Mouse (Mus musculus) stomach, postnatal 0 days (tissue): ENCODE results near the gene 1700061G19Rik. TPM values are rescaled to one million over a fixed set of nuclear protein-coding genes. Genes with fewer than 3 reads are reported as not detected.

Experiments
- ATAC-seq: fragments of 200-750 bp; cut with Nextera tagmentation; 2 replicates; pipeline ENCODE4 v1.8.0; 2017; ENCODE audit not compliant: low FRiP score, low TSS enrichment
- DNase-seq: peaks from one replicate; pipeline ENCODE4 v3.0.0-alpha.2; 2016; ENCODE audit warnings: low spot score
- H3K27ac ChIP-seq: fragments of 300-500 bp; sonication (generic); replicated peaks from 2 replicates; pipeline ENCODE4 v1.5.1; 2014; ENCODE audit warnings: mild to moderate bottlenecking, control low read depth
- H3K27me3 ChIP-seq: fragments of 300-500 bp; sonication (generic); 2 replicates; pipeline ENCODE4 v1.6.1; 2014; ENCODE audit warnings: low read length; ENCODE audit not compliant: control insufficient read depth, insufficient read depth
- H3K36me3 ChIP-seq: fragments of 300-500 bp; sonication (generic); 2 replicates; pipeline ENCODE4 v1.6.1; 2014; ENCODE audit warnings: low read length, mixed read lengths; ENCODE audit not compliant: control insufficient read depth, insufficient read depth
- H3K4me1 ChIP-seq: fragments of 300-500 bp; sonication (generic); replicated peaks from 2 replicates; pipeline ENCODE4 v1.6.1; 2014; ENCODE audit warnings: antibody characterized with exemption; ENCODE audit not compliant: control insufficient read depth, insufficient read depth
- H3K4me2 ChIP-seq: fragments of 300-500 bp; sonication (generic); replicated peaks from 2 replicates; pipeline ENCODE4 v1.6.1; 2014; ENCODE audit warnings: low read depth, mild to moderate bottlenecking, control low read depth, moderate library complexity
- H3K4me3 ChIP-seq: fragments of 300-500 bp; sonication (generic); 2 replicates; pipeline ENCODE4 v1.5.1; 2014; ENCODE audit warnings: low read depth, low read length, control low read depth
- H3K9ac ChIP-seq: fragments of 300-500 bp; sonication (generic); 2 replicates; pipeline ENCODE4 v1.6.1; 2014; ENCODE audit warnings: mild to moderate bottlenecking, low read length, control low read depth, mixed read lengths
- H3K9me3 ChIP-seq: fragments of 300-500 bp; sonication (generic); 2 replicates; pipeline ENCODE4 v1.6.1; 2016; ENCODE audit warnings: low read length; ENCODE audit not compliant: control insufficient read depth
- CTCF ChIP-seq: IDR thresholded peaks from 2 replicates; pipeline ENCODE4 v1.5.1; 2016; ENCODE audit warnings: antibody characterized with exemption, low read depth, mild to moderate bottlenecking, moderate library complexity
- EP300 ChIP-seq: optimal IDR thresholded peaks from 2 replicates; pipeline ENCODE3; 2016; ENCODE audit warnings: antibody characterized with exemption
- WGBS: fragments of 180-500 bp; shearing (Covaris S2); extraction: QIAGEN DNeasy Blood & Tissue Kit; methylation state at CpG from one replicate; pipeline ENCODE4 v1.1.7; 2014; 5-methylcytosine and 5-hydroxymethylcytosine counted together
- polyA plus RNA-seq: library from polyadenylated mRNA; unstranded; fragments of >200 nt; fragmentation: Nextera tagmentation; extraction: Ambion mirVana; gene quantifications from 2 replicates; pipeline ENCODE4 v1.2.1, GENCODE M21; 2015

The 1700061G19Rik gene
- polyA plus RNA-seq, 1 experiment from 2014 or later = 1.4 TPM

GRCm38 (mm10) chr17:56831111-56831816 lies 44.0 kb upstream of the 1700061G19Rik start:
- under 1% methylated on average over 34 of the region's 42 CpGs for WGBS
- no peak for TF ChIP-seq EP300
- TF ChIP-seq CTCF = peak; percentile 79
- DNase-seq (peak; percentile 99), ATAC-seq (peak; percentile 98)
- H3K27me3 ChIP-seq = no peaks in the 10 kb centered on the region
- H3K4me3 ChIP-seq = peak overlapping the region; percentile 66
- H3K36me3 ChIP-seq = no peaks in the 10 kb centered on the region
- peak overlapping the region; percentile 54 for H3K4me2 ChIP-seq
- no peak overlapping the region for H3K27ac ChIP-seq
- H3K9me3 ChIP-seq = no peaks in the 10 kb centered on the region
- 0 out of 2 replicates have a peak, but pooled peaks cover 3% of the 10 kb centered on the region for H3K4me1 ChIP-seq
- peak overlapping the region; percentile 70; the same call in 1 of the 2 replicates for H3K9ac ChIP-seq

GRCm38 (mm10) chr17:56832918-56833317 lies 42.4 kb upstream of the 1700061G19Rik start:
- no peaks in the 10 kb centered on the region for H3K36me3 ChIP-seq
- no peak overlapping the region for H3K4me3 ChIP-seq
- no peak for DNase-seq
- no peak overlapping the region for H3K4me2 ChIP-seq
- H3K9me3 ChIP-seq = no peaks in the 10 kb centered on the region
- H3K9ac ChIP-seq = no peak overlapping the region
- 0 out of 2 replicates have a peak, but pooled peaks cover 3% of the 10 kb centered on the region for H3K4me1 ChIP-seq
- ATAC-seq = no peak
- WGBS = 86% methylated on average over 1 of the region's 1 CpGs
- H3K27me3 ChIP-seq = no peaks in the 10 kb centered on the region
- no peak overlapping the region for H3K27ac ChIP-seq
- no peak for TF ChIP-seq CTCF
- TF ChIP-seq EP300 = no peak

GRCm38 (mm10) chr17:56833381-56833780 lies 41.9 kb upstream of the 1700061G19Rik start:
- no peak overlapping the region for H3K4me2 ChIP-seq
- H3K9me3 ChIP-seq = no peaks in the 10 kb centered on the region
- no peaks in the 10 kb centered on the region for H3K27me3 ChIP-seq
- no peak for TF ChIP-seq CTCF
- TF ChIP-seq EP300 = no peak
- H3K27ac ChIP-seq = no peak overlapping the region
- DNase-seq (no peak), ATAC-seq (no peak)
- 0 out of 2 replicates have a peak, but pooled peaks cover 3% of the 10 kb centered on the region for H3K4me1 ChIP-seq
- H3K9ac ChIP-seq = no peak overlapping the region
- no peaks in the 10 kb centered on the region for H3K36me3 ChIP-seq
- H3K4me3 ChIP-seq = no peak overlapping the region
- 89% methylated on average over 1 of the region's 1 CpGs for WGBS

- no peaks in the 10 kb centered on the region for H3K27me3 ChIP-seq
- no peak overlapping the region for H3K4me2 ChIP-seq
- H3K9ac ChIP-seq = no peak overlapping the region
- no peak for ATAC-seq
- TF ChIP-seq EP300 (no peak), CTCF (no peak)
- DNase-seq = no peak
- no peaks in the 10 kb centered on the region for H3K9me3 ChIP-seq
- H3K36me3 ChIP-seq = no peaks in the 10 kb centered on the region
- H3K27ac ChIP-seq = no peak overlapping the region
- 89% methylated on average over 8 of the region's 8 CpGs for WGBS
- H3K4me1 ChIP-seq = no peaks in the 10 kb centered on the region
- no peak overlapping the region for H3K4me3 ChIP-seq
Observed at GRCm38 (mm10) chr17:56836336-56836735, 38.9 kb upstream of the 1700061G19Rik start.

GRCm38 (mm10) chr17:56840524-56840923 lies 34.8 kb upstream of the 1700061G19Rik start:
- ATAC-seq = no peak

GRCm38 (mm10) chr17:56842173-56842572 lies 33.1 kb upstream of the 1700061G19Rik start:
- TF ChIP-seq EP300 = no peak
- no peak for TF ChIP-seq CTCF
- no peak for ATAC-seq
- Histone ChIP-seq H3K9ac (no peak overlapping the region), H3K4me2 (no peak overlapping the region), H3K4me3 (no peak overlapping the region), H3K27me3 (no peaks in the 10 kb centered on the region), H3K36me3 (no peaks in the 10 kb centered on the region), H3K9me3 (no peaks in the 10 kb centered on the region), H3K4me1 (no peaks in the 10 kb centered on the region), H3K27ac (no peak overlapping the region)
- 70% methylated on average over 5 of the region's 5 CpGs for WGBS
- no peak for DNase-seq

More at GRCm38 (mm10) chr17:56840524-56840923, 34.8 kb upstream of the 1700061G19Rik start:
- WGBS = 78% methylated on average over 7 of the region's 7 CpGs
- Histone ChIP-seq H3K4me3 (no peak overlapping the region), H3K27me3 (no peaks in the 10 kb centered on the region), H3K36me3 (no peaks in the 10 kb centered on the region), H3K4me1 (no peaks in the 10 kb centered on the region), H3K9me3 (no peaks in the 10 kb centered on the region), H3K4me2 (no peak overlapping the region), H3K27ac (no peak overlapping the region), H3K9ac (no peak overlapping the region)
- TF ChIP-seq EP300 (no peak), CTCF (no peak)
- no peak for DNase-seq
